Mouse (Mus musculus): ENCODE data around the gene Rpl23. TPM values are rescaled to one million over a fixed set of nuclear protein-coding genes. Genes with fewer than 3 reads are reported as not detected.

Gene Rpl23
- total and polyA plus RNA-seq, 3 experiments, result 921 to 2,072 TPM; not detected in 1

DNA sequence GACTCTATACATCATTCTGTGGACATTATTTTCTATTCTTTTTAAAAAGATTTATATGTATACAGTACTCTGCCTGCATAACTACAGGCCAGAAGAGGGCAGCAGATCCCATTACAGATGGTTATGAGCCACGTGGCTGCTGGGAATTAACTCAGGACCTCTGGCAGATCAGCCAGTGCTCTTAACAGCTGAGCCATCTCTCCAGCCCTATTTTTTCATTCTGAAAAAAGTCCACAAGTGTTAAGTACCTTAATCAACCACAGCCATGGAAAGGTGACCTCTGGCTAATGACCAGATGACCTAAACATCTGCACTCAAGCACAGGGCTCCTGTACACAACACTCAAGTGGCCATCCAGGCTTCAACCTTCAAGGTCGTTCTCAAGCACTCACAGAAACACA, 5.1 kb downstream of the Rpl23 start:
- H3K9me3 ChIP-seq (replicated peaks; ENCODE audit: insufficient read depth, low read length), result no peaks in the 10 kb centered on the region
- peak overlapping the region; percentile 25; the same call in 1 of the 2 replicates for H3K27ac ChIP-seq (ENCODE audit: control insufficient read depth, low read depth, low read length)
- H3K4me1 ChIP-seq (ENCODE audit: control insufficient read depth in 1 of 2, insufficient read depth in 2 of 2, low read length in 2 of 2), result peaks cover 0 to 10% of the 10 kb centered on the region in 2 experiments; a peak in 2 of 4 replicates
- 0 out of 2 replicates have a peak overlapping the region, but pooled peaks have one; percentile 3 for H3K9ac ChIP-seq (ENCODE audit: control insufficient read depth, low read depth, low read length, poor library complexity, severe bottlenecking)
- H3K4me3 ChIP-seq (ENCODE audit: control insufficient read depth in 1 of 2, insufficient read depth in 1 of 2, low read depth in 2 of 2, low read length in 2 of 2), result no peak overlapping the region
- DNase-seq (ENCODE audit: low read depth, low spot score), result peak; percentile 87
- no peaks in the 10 kb centered on the region for H3K27me3 ChIP-seq (ENCODE audit: control insufficient read depth in 1 of 2, insufficient read depth in 2 of 2, low read length in 2 of 2)
- no peak for TF ChIP-seq GATA1 (IDR thresholded peaks at IDR 0.05; ENCODE audit: low read depth, low read length)
- TF ChIP-seq ZMIZ1 (IDR thresholded peaks at IDR 0.05; ENCODE audit: low read depth, low read length), result peak; percentile 58
- peak; percentile 83 for TF ChIP-seq USF1 (IDR thresholded peaks at IDR 0.05; ENCODE audit: low read depth, low read length)
- TF ChIP-seq USF2 (IDR thresholded peaks at IDR 0.05; ENCODE audit: borderline replicate concordance in 1 of 2, insufficient read depth in 1 of 2, low read depth in 1 of 2, low read length in 2 of 2), result 0 out of 4 replicates have a peak, but pooled peaks of 1 of the 2 experiments have one; percentile 19
- TF ChIP-seq POLR2A (IDR thresholded peaks at IDR 0.05; ENCODE audit: control insufficient read depth in 1 of 2, insufficient read depth in 1 of 2, low read depth in 1 of 2, low read length in 2 of 2, poor library complexity in 1 of 2), result peak in 1 of 2 experiments; percentile 60; a peak in 2 of 4 replicates
- no peak for TF ChIP-seq TAL1 (IDR thresholded peaks at IDR 0.05; ENCODE audit: low read length)
- TF ChIP-seq UBTF (IDR thresholded peaks at IDR 0.05; ENCODE audit: borderline replicate concordance, insufficient read depth, low read depth, low read length), result no peak
- TF ChIP-seq ELF1 (IDR thresholded peaks at IDR 0.05; ENCODE audit: low read depth, low read length), result no peak
- TF ChIP-seq MXI1 (IDR thresholded peaks at IDR 0.05; ENCODE audit: low read depth, low read length), result peak; percentile 95
- peak; percentile 67 for TF ChIP-seq SIN3A (IDR thresholded peaks at IDR 0.05; ENCODE audit: low read length)
- TF ChIP-seq JUND (IDR thresholded peaks at IDR 0.05; ENCODE audit: low read depth, low read length), result peak; percentile 50; the same call in 1 of the 2 replicates
- no peak for TF ChIP-seq POLR2AphosphoS2 (IDR thresholded peaks at IDR 0.05; ENCODE audit: low read length)
- 0 out of 2 replicates have a peak, but pooled peaks have one; percentile 82 for TF ChIP-seq CHD1 (IDR thresholded peaks at IDR 0.05; ENCODE audit: low read depth, low read length)
- TF ChIP-seq MEF2A (IDR thresholded peaks at IDR 0.05; ENCODE audit: extremely low read depth, insufficient replicate concordance, low read depth, low read length, poor library complexity, severe bottlenecking), result no peak
- TF ChIP-seq SMC3 (IDR thresholded peaks at IDR 0.05; ENCODE audit: low read depth, low read length), result 0 out of 2 replicates have a peak, but pooled peaks have one; percentile 30
- no peak for TF ChIP-seq NRF1 (IDR thresholded peaks at IDR 0.05; ENCODE audit: insufficient read depth, low read depth, low read length, poor library complexity, severe bottlenecking)
- TF ChIP-seq E2F4 (IDR thresholded peaks at IDR 0.05; ENCODE audit: borderline replicate concordance, low read depth, low read length), result no peak
- no peak for TF ChIP-seq EP300 (IDR thresholded peaks at IDR 0.05; ENCODE audit: low read depth in 1 of 2, low read length in 2 of 2)
- TF ChIP-seq ZNF384 (IDR thresholded peaks at IDR 0.05; ENCODE audit: low read depth, low read length), result 0 out of 2 replicates have a peak, but pooled peaks have one; percentile 37
- TF ChIP-seq ETS1 (IDR thresholded peaks at IDR 0.05; ENCODE audit: low read depth, low read length), result peak; percentile 26; the same call in 1 of the 2 replicates
- TF ChIP-seq HCFC1 (IDR thresholded peaks at IDR 0.05; ENCODE audit: low read depth, low read length), result peak; percentile 52; the same call in 1 of the 2 replicates
- peak; percentile 93 for TF ChIP-seq MAX (IDR thresholded peaks at IDR 0.05; ENCODE audit: low read length)
- TF ChIP-seq RCOR1 (IDR thresholded peaks at IDR 0.05; ENCODE audit: low read depth, low read length), result no peak
- no peak for TF ChIP-seq MAFK (IDR thresholded peaks at IDR 0.05; ENCODE audit: borderline replicate concordance, low read depth, low read length)
- peak; percentile 99 for TF ChIP-seq MYC (IDR thresholded peaks at IDR 0.05; ENCODE audit: low read depth, low read length)
- TF ChIP-seq NELFE (IDR thresholded peaks at IDR 0.05; ENCODE audit: low read depth, low read length), result no peak
- peak; percentile 38 to 56 (median 50); a peak in 5 of 6 replicates for TF ChIP-seq CTCF (IDR thresholded peaks at IDR 0.05 in 2 of 3, conservative IDR thresholded peaks at IDR 0.05 in 1 of 3; ENCODE audit: control insufficient read depth in 1 of 3, insufficient read depth in 1 of 3, low read depth in 2 of 3, low read length in 3 of 3, poor library complexity in 1 of 3, severe bottlenecking in 1 of 3)
- TF ChIP-seq TCF12 (IDR thresholded peaks at IDR 0.05; ENCODE audit: low read depth, low read length), result no peak
- TF ChIP-seq MYB (IDR thresholded peaks at IDR 0.05; ENCODE audit: low read depth, low read length), result 0 out of 2 replicates have a peak, but pooled peaks have one; percentile 11
- TF ChIP-seq MAZ (IDR thresholded peaks at IDR 0.05; ENCODE audit: low read depth, low read length), result peak; percentile 40; the same call in 1 of the 2 replicates
- TF ChIP-seq RAD21 (IDR thresholded peaks at IDR 0.05; ENCODE audit: low read depth, low read length), result no peak
- H3K79me2 ChIP-seq (ENCODE audit: control insufficient read depth, insufficient read depth, low read length, poor library complexity), result peaks cover 33% of the 10 kb centered on the region
- peaks cover 31 to 32% of the 10 kb centered on the region in 2 experiments for H3K36me3 ChIP-seq (ENCODE audit: control insufficient read depth in 1 of 2, insufficient read depth in 2 of 2, low read length in 2 of 2)

Measured in MEL (cell line).